In the genomic region with DNA sequence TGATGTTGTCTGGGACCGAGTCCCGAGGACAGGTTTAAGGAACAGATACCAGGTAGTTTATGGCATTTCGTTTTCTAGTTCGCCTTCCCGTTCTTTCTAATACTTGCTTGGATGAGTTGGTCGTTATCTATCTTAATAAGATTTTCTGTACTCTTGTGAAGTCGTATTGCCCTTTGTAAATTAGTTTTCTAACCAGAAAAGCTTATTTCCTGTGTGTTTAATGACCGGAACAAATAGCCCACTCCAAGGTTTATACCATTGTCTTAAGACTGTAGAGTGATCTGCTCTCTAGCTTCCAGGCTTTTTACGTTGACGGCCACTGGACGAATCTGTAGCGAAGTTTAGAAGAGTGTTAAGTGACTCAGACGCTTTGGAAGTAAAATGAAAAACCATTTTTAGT, we compare ENCODE assay signal across 8 mouse cellular contexts. TPM values are rescaled to one million over a fixed set of nuclear protein-coding genes. Genes with fewer than 3 reads are reported as not detected.
DNase-seq lines count a peak whose midpoint lies in the region; ATAC-seq and TF ChIP-seq lines count a peak whose summit lies in the region.

No protein-coding gene starts in this region.

- peak overlapping the region; percentile 91 for H3K9ac ChIP-seq in kidney, embryonic 14.5 days (ENCODE audit: low read depth, low read length)
- peak overlapping the region; percentile 92 for H3K9ac ChIP-seq in hindbrain, postnatal 0 days (replicated peaks; ENCODE audit: low read length)
- H3K9ac ChIP-seq in midbrain, embryonic 16.5 days (ENCODE audit: low read depth, low read length) = peak overlapping the region; percentile 90

- H3K9me3 ChIP-seq in kidney, embryonic 14.5 days (ENCODE audit: control insufficient read depth, low read length) = no peaks in the 10 kb centered on the region
- no peaks in the 10 kb centered on the region for H3K9me3 ChIP-seq in embryonic facial prominence, embryonic 10.5 days
- no peaks in the 10 kb centered on the region for H3K9me3 ChIP-seq in hindbrain, postnatal 0 days (ENCODE audit: low read length)
- no peaks in the 10 kb centered on the region for H3K9me3 ChIP-seq in midbrain, embryonic 16.5 days (replicated peaks; ENCODE audit: control insufficient read depth, low read length, poor library complexity, severe bottlenecking)

- TF ChIP-seq CTCF in hindbrain, postnatal 0 days (IDR thresholded peaks at IDR 0.05; ENCODE audit: low read depth) = no peak

- H3K27ac ChIP-seq in kidney, embryonic 14.5 days (ENCODE audit: low read depth, low read length) = peak overlapping the region; percentile 83
- peak overlapping the region; percentile 93 for H3K27ac ChIP-seq in embryonic facial prominence, embryonic 10.5 days (replicated peaks)
- peak overlapping the region; percentile 88 for H3K27ac ChIP-seq in hindbrain, postnatal 0 days
- peak overlapping the region; percentile 94 for H3K27ac ChIP-seq in midbrain, embryonic 16.5 days (ENCODE audit: low read length)

- 0 out of 2 replicates have a peak, but pooled peaks cover 4% of the 10 kb centered on the region for H3K4me1 ChIP-seq in kidney, embryonic 14.5 days (ENCODE audit: control insufficient read depth, insufficient read depth, low read length)
- peaks cover 17% of the 10 kb centered on the region for H3K4me1 ChIP-seq in embryonic facial prominence, embryonic 10.5 days
- H3K4me1 ChIP-seq in hindbrain, postnatal 0 days (ENCODE audit: insufficient read depth, low read length) = peaks cover 4% of the 10 kb centered on the region; the same call in 1 of the 2 replicates
- peaks cover 11% of the 10 kb centered on the region for H3K4me1 ChIP-seq in midbrain, embryonic 16.5 days (ENCODE audit: control insufficient read depth, insufficient read depth, low read length)

- peak overlapping the region; percentile 46 for H3K4me2 ChIP-seq in kidney, embryonic 14.5 days (replicated peaks; ENCODE audit: low read depth, low read length)
- H3K4me2 ChIP-seq in hindbrain, postnatal 0 days (ENCODE audit: low read depth, low read length) = peak overlapping the region; percentile 70
- peak overlapping the region; percentile 72 for H3K4me2 ChIP-seq in midbrain, embryonic 16.5 days (ENCODE audit: low read length)

- no peak for ATAC-seq in kidney, embryonic 14.5 days (ENCODE audit: low FRiP score, low TSS enrichment)
- ATAC-seq in hindbrain, postnatal 0 days = no peak
- no peak for ATAC-seq in midbrain, embryonic 16.5 days

- no peaks in the 10 kb centered on the region for H3K36me3 ChIP-seq in kidney, embryonic 14.5 days (ENCODE audit: control insufficient read depth, insufficient read depth, low read length)
- no peaks in the 10 kb centered on the region for H3K36me3 ChIP-seq in embryonic facial prominence, embryonic 10.5 days (replicated peaks)
- no peaks in the 10 kb centered on the region for H3K36me3 ChIP-seq in hindbrain, postnatal 0 days (ENCODE audit: insufficient read depth, low read length)
- no peaks in the 10 kb centered on the region for H3K36me3 ChIP-seq in midbrain, embryonic 16.5 days (ENCODE audit: control insufficient read depth, insufficient read depth, low read length)

- H3K4me3 ChIP-seq in kidney, embryonic 14.5 days (ENCODE audit: low read length) = peak overlapping the region; percentile 56
- peak overlapping the region; percentile 76 for H3K4me3 ChIP-seq in embryonic facial prominence, embryonic 10.5 days
- peak overlapping the region; percentile 77 for H3K4me3 ChIP-seq in hindbrain, postnatal 0 days (ENCODE audit: low read length)
- peak overlapping the region; percentile 89 for H3K4me3 ChIP-seq in midbrain, embryonic 16.5 days (ENCODE audit: low read depth, low read length)

- no peak for DNase-seq in kidney, postnatal 25 days
- DNase-seq in embryonic facial prominence, embryonic 10.5 days (ENCODE audit: low spot score) = no peak
- no peak for DNase-seq in hindbrain, postnatal 0 days (ENCODE audit: low spot score)
- DNase-seq in right cerebral cortex, postnatal 4 days = no peak
- DNase-seq in right cerebral cortex, postnatal 10 days (ENCODE audit: low spot score in 2 of 2) = no peak
- no peak for DNase-seq in layer of hippocampus, adult 8-10 months (ENCODE audit: low spot score in 2 of 2)

- peaks cover 4% of the 10 kb centered on the region; the same call in 1 of the 2 replicates for H3K27me3 ChIP-seq in kidney, embryonic 14.5 days (ENCODE audit: control insufficient read depth, insufficient read depth, low read length)
- peaks cover 25% of the 10 kb centered on the region for H3K27me3 ChIP-seq in embryonic facial prominence, embryonic 10.5 days (replicated peaks; ENCODE audit: low read depth, poor library complexity, severe bottlenecking)
- H3K27me3 ChIP-seq in hindbrain, postnatal 0 days (ENCODE audit: insufficient read depth, low read length) = no peaks in the 10 kb centered on the region
- no peaks in the 10 kb centered on the region; the same call in 1 of the 2 replicates for H3K27me3 ChIP-seq in midbrain, embryonic 16.5 days (ENCODE audit: control insufficient read depth, insufficient read depth, low read depth, low read length)

- 2% methylated on average over 13 of the region's 13 CpGs for WGBS in kidney, embryonic 14.5 days
- WGBS in embryonic facial prominence, embryonic 10.5 days = 2% methylated on average over 13 of the region's 13 CpGs
- 4% methylated on average over 13 of the region's 13 CpGs for WGBS in hindbrain, postnatal 0 days
- whole genome bisulfite sequencing in midbrain, embryonic 16.5 days = 2% methylated on average over 13 of the region's 13 CpGs

RNA-seq across cellular contexts. Expression of gene Plekha1, which starts 1.1 kb away (rescaled TPM):
- polyA plus RNA-seq in kidney, embryonic 14.5 days (2014; fragmentation: Nextera tagmentation; extraction: Ambion mirVana) = 36.7 and 72.9 TPM in 2 replicates
- 37.5 and 41.3 TPM in 2 replicates for polyA plus RNA-seq in embryonic facial prominence, embryonic 10.5 days (2016; fragmentation: Nextera tagmentation; extraction: Ambion mirVana)
- 72.6 and 79.8 TPM in 2 replicates for total RNA-seq in hindbrain, postnatal 0 days (2014; rRNA removed)
- polyA plus RNA-seq in hindbrain, postnatal 0 days (2015; fragmentation: Nextera tagmentation; extraction: Ambion mirVana) = 44.2 and 50.0 TPM in 2 replicates
- polyA plus RNA-seq in midbrain, embryonic 16.5 days (2015; fragmentation: Nextera tagmentation; extraction: Ambion mirVana) = 66.1 and 72.3 TPM in 2 replicates
- total RNA-seq in layer of hippocampus, adult 8-10 months (2022) = 10 to 100 TPM; 87.2 to 97.4 (median 91.8) TPM
